Mouse (Mus musculus) liver, embryonic 16.5 days (tissue): Measurements from ENCODE around the gene Eral1. TPM values are rescaled to one million over a fixed set of nuclear protein-coding genes. Genes with fewer than 3 reads are reported as not detected.

ENCODE experiments used
- ATAC-seq: fragments of 200-750 bp; cut with Nextera tagmentation; 2 replicates; pipeline ENCODE4 v1.8.0; 2017; ENCODE audit warnings: low read depth, mild to moderate bottlenecking, moderate number of reproducible peaks, moderate library complexity
- H3K27ac ChIP-seq: fragments of 300-500 bp; sonication (generic); 2 replicates; pipeline ENCODE4 v1.5.1; 2014; ENCODE audit warnings: mild to moderate bottlenecking, low read length
- H3K27me3 ChIP-seq: fragments of 300-500 bp; sonication (generic); 2 replicates; pipeline ENCODE4 v1.6.1; 2014; ENCODE audit warnings: low read depth, low read length, mixed read lengths; ENCODE audit not compliant: control insufficient read depth, insufficient read depth
- H3K36me3 ChIP-seq: fragments of 300-500 bp; sonication (generic); 2 replicates; pipeline ENCODE4 v1.6.1; 2014; ENCODE audit warnings: mild to moderate bottlenecking; ENCODE audit not compliant: control insufficient read depth, insufficient read depth
- H3K4me1 ChIP-seq: fragments of 300-500 bp; sonication (generic); 2 replicates; pipeline ENCODE4 v1.6.1; 2014; ENCODE audit warnings: low read depth, low read length, mixed read lengths; ENCODE audit not compliant: control insufficient read depth
- H3K4me2 ChIP-seq: fragments of 300-500 bp; sonication (generic); 2 replicates; pipeline ENCODE4 v1.6.1; 2014; ENCODE audit warnings: low read depth, low read length, mixed read lengths
- H3K4me3 ChIP-seq: fragments of 300-500 bp; sonication (generic); 2 replicates; pipeline ENCODE4 v1.5.1; 2014; ENCODE audit warnings: low read depth, mild to moderate bottlenecking, low read length
- H3K9ac ChIP-seq: fragments of 300-500 bp; sonication (generic); 2 replicates; pipeline ENCODE4 v1.6.1; 2014; ENCODE audit warnings: low read depth, low read length
- H3K9me3 ChIP-seq: fragments of 300-500 bp; sonication (generic); replicated peaks from 2 replicates; pipeline ENCODE4 v1.6.1; 2016; ENCODE audit warnings: low read length; ENCODE audit not compliant: control insufficient read depth
- WGBS: fragments of 180-500 bp; shearing (Covaris S2); extraction: QIAGEN DNeasy Blood & Tissue Kit; methylation state at CpG from one replicate; pipeline ENCODE4 v1.1.7; 2014; ENCODE audit not compliant: insufficient replicate concordance; 5-methylcytosine and 5-hydroxymethylcytosine counted together
- polyA plus RNA-seq: library from polyadenylated mRNA; unstranded; fragments of >200 nt; fragmentation: Nextera tagmentation; extraction: Ambion mirVana; gene quantifications from 2 replicates; pipeline ENCODE4 v1.2.1, GENCODE M21; 2015

The Eral1 gene
- polyA plus RNA-seq, 1 experiment from 2014 or later, result 12.4 TPM

GRCm38 (mm10) chr11:78036791-78037190, 43.4 kb downstream of the Eral1 start:
- Histone ChIP-seq H3K27ac (no peak overlapping the region), H3K9me3 (no peaks in the 10 kb centered on the region), H3K4me3 (no peak overlapping the region), H3K4me2 (no peak overlapping the region; the same call in 1 of the 2 replicates), H3K4me1 (peaks cover 37% of the 10 kb centered on the region), H3K27me3 (no peaks in the 10 kb centered on the region), H3K36me3 (peaks cover 13% of the 10 kb centered on the region), H3K9ac (no peak overlapping the region)
- 85% methylated on average over 10 of the region's 10 CpGs for WGBS
- ATAC-seq, result no peak

- Histone ChIP-seq H3K27ac (no peak overlapping the region), H3K4me2 (peak overlapping the region; percentile 99), H3K9ac (no peak overlapping the region), H3K4me1 (peaks cover 47% of the 10 kb centered on the region), H3K9me3 (no peaks in the 10 kb centered on the region), H3K27me3 (no peaks in the 10 kb centered on the region), H3K36me3 (peaks cover 21% of the 10 kb centered on the region), H3K4me3 (peak overlapping the region; percentile 78)
- WGBS, result 89% methylated on average over 23 of the region's 23 CpGs
- ATAC-seq, result no peak
Observed at GRCm38 (mm10) chr11:78033931-78034617, 46.1 kb downstream of the Eral1 start.

GRCm38 (mm10) chr11:78032809-78033195, 47.4 kb downstream of the Eral1 start:
- no peaks in the 10 kb centered on the region for H3K9me3 ChIP-seq
- 15% methylated on average over 5 of the region's 5 CpGs for WGBS
- no peaks in the 10 kb centered on the region for H3K27me3 ChIP-seq
- H3K4me1 ChIP-seq, result peaks cover 34% of the 10 kb centered on the region
- peak overlapping the region; percentile 78 for H3K4me3 ChIP-seq
- peak overlapping the region; percentile 99 for H3K4me2 ChIP-seq
- peak overlapping the region; percentile 83 for H3K27ac ChIP-seq
- H3K9ac ChIP-seq, result peak overlapping the region; percentile 84
- ATAC-seq, result no peak
- H3K36me3 ChIP-seq, result peaks cover 30% of the 10 kb centered on the region

GRCm38 (mm10) chr11:78031947-78032808, 48.0 kb downstream of the Eral1 start, which contains the start of gene Dhrs13:
Gene Dhrs13, plus strand, starts transcription at chr11:78032280.
- peak within 1 kb of the TSS; percentile 99 for H3K4me2 ChIP-seq

GRCm38 (mm10) chr11:78031389-78031788, 48.8 kb downstream of the Eral1 start:
- H3K4me1 ChIP-seq, result peaks cover 26% of the 10 kb centered on the region
- H3K36me3 ChIP-seq, result peaks cover 36% of the 10 kb centered on the region
- ATAC-seq, result no peak
- WGBS, result 45% methylated on average over 6 of the region's 6 CpGs
- peak overlapping the region; percentile 78 for H3K4me3 ChIP-seq
- H3K27me3 ChIP-seq, result no peaks in the 10 kb centered on the region
- no peaks in the 10 kb centered on the region for H3K9me3 ChIP-seq
- peak overlapping the region; percentile 74 for H3K27ac ChIP-seq
- H3K4me2 ChIP-seq, result peak overlapping the region; percentile 99
- H3K9ac ChIP-seq, result peak overlapping the region; percentile 84

More at GRCm38 (mm10) chr11:78031947-78032808, 48.0 kb downstream of the Eral1 start, which contains the start of gene Dhrs13:
- Histone ChIP-seq H3K9me3 (no peaks in the 10 kb centered on the region), H3K4me3 (peak within 1 kb of the TSS; percentile 78), H3K4me1 (peaks cover 28% of the 10 kb centered on the region), H3K9ac (peak within 1 kb of the TSS; percentile 84), H3K27ac (peak within 1 kb of the TSS; percentile 83), H3K27me3 (no peaks in the 10 kb centered on the region), H3K36me3 (peaks cover 34% of the 10 kb centered on the region)
- ATAC-seq, result peak; percentile 95
- WGBS, result under 1% methylated on average over 96 of the region's 96 CpGs

- Histone ChIP-seq H3K36me3 (peaks cover 44% of the 10 kb centered on the region), H3K4me1 (peaks cover 26% of the 10 kb centered on the region), H3K27ac (no peak overlapping the region), H3K27me3 (no peaks in the 10 kb centered on the region), H3K9me3 (no peaks in the 10 kb centered on the region), H3K4me2 (no peak overlapping the region), H3K4me3 (no peak overlapping the region), H3K9ac (no peak overlapping the region)
- 80% methylated on average over 2 of the region's 2 CpGs for WGBS
- no peak for ATAC-seq
Observed at GRCm38 (mm10) chr11:78030600-78030999, 49.6 kb downstream of the Eral1 start.

GRCm38 (mm10) chr11:78029240-78029639, 50.9 kb downstream of the Eral1 start:
- Histone ChIP-seq H3K4me2 (no peak overlapping the region), H3K4me3 (no peak overlapping the region), H3K27me3 (no peaks in the 10 kb centered on the region), H3K9me3 (no peaks in the 10 kb centered on the region), H3K27ac (no peak overlapping the region), H3K9ac (no peak overlapping the region), H3K36me3 (peaks cover 51% of the 10 kb centered on the region), H3K4me1 (peaks cover 24% of the 10 kb centered on the region)
- ATAC-seq, result no peak
- 88% methylated on average over 8 of the region's 8 CpGs for WGBS

- WGBS, result 71% methylated on average over 8 of the region's 8 CpGs
- no peak overlapping the region for H3K4me3 ChIP-seq
- ATAC-seq, result no peak
- no peaks in the 10 kb centered on the region for H3K27me3 ChIP-seq
- H3K4me2 ChIP-seq, result no peak overlapping the region
- H3K4me1 ChIP-seq, result no peaks in the 10 kb centered on the region
- peaks cover 66% of the 10 kb centered on the region for H3K36me3 ChIP-seq
- H3K27ac ChIP-seq, result no peak overlapping the region
- H3K9me3 ChIP-seq, result no peaks in the 10 kb centered on the region
- no peak overlapping the region for H3K9ac ChIP-seq
Observed at GRCm38 (mm10) chr11:78023607-78024006, 56.6 kb downstream of the Eral1 start.
